Mouse (Mus musculus) adrenal gland, adult (tissue): ENCODE results near the gene Gm10974.

Source experiments
- DNase-seq, 2 experiments: peaks; one replicate each; pipeline ENCODE4 v3.0.0; 2022 to 2023; ENCODE audit warnings: low spot score in 1 of 2; ENCODE audit not compliant: inconsistent age in 2 of 2

The Gm10974 gene

DNA sequence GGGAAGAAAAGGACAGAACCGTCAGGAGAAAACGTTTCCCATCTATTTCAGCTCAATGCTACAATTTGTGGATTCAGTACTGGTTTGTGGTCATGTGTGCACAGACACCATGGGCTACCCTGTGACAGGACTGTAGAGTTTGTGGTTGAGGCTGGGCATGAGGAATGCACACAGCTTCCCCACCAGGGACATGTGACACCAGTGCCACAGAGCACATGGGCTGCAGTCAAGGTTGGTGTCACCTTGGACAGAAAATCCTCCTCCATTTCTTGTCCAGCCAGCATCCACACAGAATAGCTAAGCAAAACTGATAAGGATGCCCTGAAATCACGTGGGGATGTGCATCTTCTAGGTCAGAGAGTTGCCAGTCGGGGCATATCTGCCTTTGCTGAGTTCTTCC, 39.1 kb downstream of the Gm10974 start:
- peak; percentile 27 to 69 for DNase-seq

DNA sequence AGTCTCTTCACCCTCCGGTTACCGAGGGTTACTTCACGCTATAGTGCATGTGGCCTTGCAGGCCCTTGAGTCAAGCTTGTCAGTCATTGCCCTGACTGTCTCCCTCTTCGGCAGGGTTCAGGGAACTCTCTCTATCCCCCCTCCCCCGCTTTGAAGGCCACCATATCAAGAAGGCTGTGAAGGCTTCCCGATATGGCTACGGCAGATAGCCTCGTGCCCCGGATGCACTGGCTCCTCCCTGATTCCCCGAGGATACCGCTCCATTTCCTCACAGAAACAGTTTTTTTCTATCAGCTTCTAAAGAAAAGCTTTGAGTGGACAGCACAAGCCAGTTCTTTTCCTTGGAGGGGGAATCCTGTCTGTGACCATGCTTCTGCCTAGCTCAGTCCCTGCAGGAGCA, 39.8 kb downstream of the Gm10974 start:
- DNase-seq: peak; percentile 45 to 81

DNA sequence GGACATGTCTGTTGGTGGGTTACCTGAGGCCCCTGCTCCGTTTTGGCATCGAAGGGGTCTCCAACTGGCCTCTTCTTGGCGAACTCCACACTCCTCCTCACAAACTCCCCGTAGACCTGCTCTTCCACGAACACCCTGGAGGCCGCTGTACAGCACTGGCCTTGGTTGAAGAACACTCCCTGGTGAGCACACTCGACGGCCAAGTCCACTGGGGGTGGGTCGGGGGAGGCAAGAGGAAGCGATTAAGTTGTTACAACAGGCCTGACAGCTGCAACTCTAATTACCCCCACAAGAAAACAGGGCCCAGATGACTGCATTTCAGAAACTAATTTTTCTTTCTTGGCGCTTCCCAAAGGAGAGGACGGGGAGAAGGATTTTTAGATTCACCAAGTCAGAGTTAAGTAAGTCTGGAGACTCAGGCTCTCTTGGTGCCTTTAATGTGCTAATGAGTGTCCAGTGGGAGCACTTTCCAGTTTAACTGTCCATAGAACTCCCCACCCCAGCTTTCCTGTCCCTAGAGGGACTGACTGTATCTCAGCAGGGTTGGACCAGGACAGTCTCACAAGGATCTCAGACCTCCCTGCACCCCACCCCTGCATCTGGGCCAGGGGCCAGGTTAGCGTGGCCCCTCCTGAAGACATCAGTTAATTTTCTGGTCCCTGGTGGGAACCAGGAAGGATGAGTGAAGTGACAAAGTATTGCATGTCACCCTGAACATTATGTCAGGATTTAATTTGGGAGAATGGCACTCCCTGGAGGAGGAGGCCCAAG, 40.4 kb downstream of the Gm10974 start:
- peak in 1 of 2 experiments; percentile 56 for DNase-seq

DNA sequence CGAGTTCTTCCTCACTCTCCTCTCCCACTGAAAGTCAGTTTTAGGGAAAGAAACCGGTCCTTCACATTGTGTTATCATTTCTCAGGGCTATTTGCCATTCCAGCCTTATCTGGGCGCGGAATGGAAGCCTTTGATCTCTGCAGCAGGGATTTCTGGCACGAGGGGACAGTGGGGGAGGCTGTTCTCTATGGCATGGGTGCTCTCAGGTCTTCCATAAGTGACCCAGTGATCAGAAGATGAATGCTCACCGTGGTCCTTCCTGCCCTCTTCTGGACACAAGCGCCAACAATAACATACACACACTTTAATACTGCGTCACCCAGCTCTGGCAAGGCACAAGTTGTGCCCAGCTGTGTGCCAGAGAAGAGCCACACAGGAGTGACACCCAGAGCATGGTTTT, 41.3 kb downstream of the Gm10974 start:
- DNase-seq: peak; percentile 71 to 81

DNA sequence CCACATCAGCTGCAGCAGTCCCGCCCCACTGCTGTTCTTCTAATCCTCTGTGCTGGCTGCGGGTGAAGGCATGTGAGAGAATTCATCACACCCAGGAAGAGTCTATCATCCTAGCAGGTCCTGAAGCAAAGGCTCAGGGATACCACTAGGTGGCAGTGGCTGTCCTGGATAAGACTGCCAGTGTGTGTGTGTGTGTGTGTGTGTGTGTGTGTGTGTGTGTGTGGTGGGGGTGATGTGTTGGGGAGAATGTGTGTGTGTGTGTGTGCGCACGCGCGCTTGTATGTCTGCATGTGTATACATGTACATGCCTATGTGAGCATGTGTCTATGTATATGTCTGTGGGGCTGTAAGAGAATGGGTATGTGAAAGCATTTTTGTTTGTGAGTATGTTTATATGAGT, 43.7 kb downstream of the Gm10974 start:
- peak in 1 of 2 experiments; percentile 72 for DNase-seq

DNA sequence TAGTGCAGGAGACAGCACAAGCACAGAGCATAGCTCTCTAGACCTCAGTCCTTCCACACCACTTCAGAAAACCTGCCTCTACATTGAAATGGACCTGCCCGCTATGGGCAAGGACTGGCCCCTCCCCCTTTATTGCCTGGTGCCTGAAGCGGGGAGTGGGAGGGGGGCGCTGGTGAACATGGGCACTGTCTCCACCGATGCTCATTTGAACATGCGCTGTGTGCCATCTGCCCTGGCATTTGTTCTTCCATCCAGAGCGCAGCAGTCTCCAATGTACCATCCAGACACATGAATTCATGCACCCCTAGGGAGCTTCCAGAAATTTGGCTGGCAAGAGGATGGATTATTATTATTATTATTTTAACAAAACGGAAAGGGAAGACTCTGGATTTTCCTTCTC, 47.4 kb downstream of the Gm10974 start:
- no peak for DNase-seq

DNA sequence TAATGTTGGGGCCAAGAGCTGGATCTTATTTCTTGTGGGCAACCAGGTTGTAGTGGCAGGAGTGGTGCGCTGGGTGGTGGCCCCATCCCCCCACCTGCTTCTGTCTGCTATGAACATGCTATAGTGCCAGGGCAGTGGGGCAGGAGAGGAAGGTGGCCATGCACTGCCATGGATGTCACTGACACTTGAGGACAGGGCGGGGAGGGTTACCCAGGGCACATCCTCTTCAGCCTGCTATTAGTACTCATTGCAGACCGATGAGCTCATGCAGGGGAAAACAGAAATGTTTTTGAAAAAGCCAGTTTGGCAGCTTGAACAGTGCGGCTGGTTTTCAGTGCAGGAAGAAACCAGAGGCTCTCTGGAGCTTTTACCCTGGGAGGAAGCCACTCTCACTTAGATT, 51.1 kb downstream of the Gm10974 start:
- DNase-seq: no peak

DNA sequence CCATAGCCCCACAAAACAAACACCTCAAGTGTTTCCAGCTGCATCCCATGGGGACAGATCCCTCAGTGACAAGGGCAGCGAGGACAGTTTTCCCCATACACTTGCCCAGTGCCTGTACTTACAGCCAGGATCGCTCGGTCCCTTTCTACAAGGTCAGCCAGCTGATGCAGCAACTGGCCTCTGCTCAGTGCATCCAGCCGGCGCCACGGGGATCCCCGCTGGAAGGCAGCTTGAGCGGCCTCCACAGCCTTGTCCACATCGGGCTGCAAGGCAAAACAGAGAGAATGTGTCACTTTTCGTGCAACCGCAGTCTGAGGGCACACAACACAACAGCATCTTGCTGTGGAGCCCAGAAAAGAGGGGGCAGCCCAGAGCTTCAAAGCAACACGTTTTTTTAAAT, 53.3 kb downstream of the Gm10974 start:
- peak; percentile 62 to 68 for DNase-seq

DNA sequence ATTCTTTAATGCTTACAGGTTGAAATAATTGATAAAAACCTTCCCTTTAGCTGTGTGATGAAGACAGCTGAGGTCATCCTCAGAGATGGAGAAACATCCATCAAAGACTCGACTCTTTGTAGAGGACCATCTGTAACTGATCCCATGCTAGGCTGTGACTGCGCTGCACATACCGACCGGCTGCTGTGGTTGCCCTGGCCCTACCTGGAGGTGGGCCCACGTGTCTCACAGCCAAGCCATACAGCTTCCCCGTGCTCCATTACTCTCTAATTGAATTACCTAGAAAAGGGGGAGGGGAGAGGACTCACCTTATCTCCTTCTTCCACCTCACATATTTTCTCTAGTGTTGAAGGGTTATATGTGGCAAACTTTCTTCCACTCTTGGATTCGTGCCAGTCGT, 56.2 kb downstream of the Gm10974 start:
- DNase-seq: no peak

DNA sequence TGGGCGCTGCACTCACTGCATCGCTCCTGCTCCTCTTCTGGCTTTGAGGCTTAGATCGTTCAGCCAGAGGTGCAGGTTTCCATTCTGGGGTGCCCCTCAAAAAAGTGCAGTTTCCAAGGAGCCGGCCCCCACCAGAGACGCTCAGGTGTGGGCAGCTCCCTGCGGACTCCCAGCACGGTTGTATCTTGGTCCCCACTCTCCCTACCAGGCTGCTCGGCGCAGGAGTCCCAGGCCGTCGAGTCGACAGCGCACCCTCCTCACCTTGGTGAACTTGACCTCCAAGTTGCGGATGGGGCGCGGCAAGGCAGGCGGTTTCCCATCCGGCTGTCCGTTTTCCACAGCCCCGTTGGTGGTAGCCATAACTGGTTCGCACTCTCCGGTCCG, 61.3 kb downstream of the Gm10974 start:
- no peak for DNase-seq

DNA sequence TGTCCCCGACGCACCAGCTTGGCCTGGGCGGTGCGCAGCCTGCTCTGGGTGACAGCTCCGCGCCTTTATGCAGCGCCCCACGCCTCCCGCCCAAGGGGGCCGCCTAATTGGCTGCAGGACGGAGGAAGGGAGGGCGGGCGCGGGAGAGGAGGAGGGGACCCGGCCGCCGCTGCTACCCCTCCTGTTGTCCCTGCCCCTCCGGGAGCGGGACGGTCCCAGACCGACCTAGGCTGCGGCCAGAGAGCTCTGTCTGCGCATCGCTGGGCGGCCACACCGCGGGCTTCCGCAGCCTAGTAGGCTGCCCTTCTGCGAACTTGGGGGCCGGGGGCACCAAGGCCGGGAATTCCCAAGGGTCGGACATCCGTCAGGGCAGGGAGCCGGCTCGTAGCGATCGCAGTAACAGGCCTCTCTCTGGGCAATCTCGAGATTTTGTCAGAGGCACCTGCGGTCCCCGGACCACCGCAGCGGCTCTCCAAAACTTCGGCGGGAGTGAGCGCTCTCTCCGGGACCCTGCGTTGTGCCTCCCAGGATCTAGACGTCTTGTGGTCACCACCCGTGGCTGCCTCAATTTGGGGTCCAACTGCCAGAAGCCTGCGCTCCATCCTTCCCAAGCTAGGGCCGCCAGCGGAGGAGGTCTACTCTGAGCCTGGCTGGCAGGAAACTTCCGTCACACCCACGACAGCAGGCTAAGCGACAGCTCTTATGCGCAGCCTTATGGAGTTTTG, 61.9 kb downstream of the Gm10974 start, which contains the start of gene Aldh1a3:
TSS of gene Aldh1a3 (minus strand) at position 81 of the 725 bp plus-strand sequence.
- DNase-seq: peak; percentile 58 to 73

DNA sequence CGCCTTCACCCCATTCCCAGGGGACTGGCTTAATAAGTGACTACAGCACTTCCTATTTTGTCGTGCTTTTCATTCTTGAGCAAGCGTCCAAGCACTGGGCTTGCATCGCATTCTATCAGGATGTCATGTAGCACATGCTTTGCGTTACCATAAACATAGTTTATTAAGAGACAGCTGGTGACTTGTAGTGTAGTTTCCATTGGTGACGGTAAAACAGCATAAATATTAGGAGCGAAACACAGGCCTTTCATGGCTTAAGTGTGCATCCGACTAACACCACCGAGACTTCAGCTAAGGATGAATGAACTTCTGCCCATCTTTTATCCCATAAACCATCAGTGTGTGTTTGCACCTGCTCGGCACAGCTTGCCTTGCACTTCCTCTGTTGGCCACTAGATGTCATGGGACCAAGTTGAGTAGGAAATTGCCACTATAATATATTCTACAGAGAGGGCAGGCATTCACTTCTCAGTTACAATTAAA, 68.8 kb downstream of the Gm10974 start:
- peak; percentile 46 to 86 for DNase-seq
